Mouse (Mus musculus) CH12.LX (cell line): ENCODE data around the gene Matn4.

ENCODE experiments used
- CTCF ChIP-seq, 2 experiments: IDR thresholded peaks in 1 of 2; conservative IDR thresholded peaks in 1 of 2; 2 replicates each; pipeline ENCODE4 v1.5.1; 2011 to 2012; ENCODE audit warnings: low read depth in 2 of 2, low read length in 2 of 2, improper control_type of control experiment in 1 of 2, inconsistent platforms in 1 of 2, mild to moderate bottlenecking in 1 of 2, moderate library complexity in 1 of 2
- MXI1 ChIP-seq: IDR thresholded peaks from 2 replicates; pipeline ENCODE4 v1.6.1; 2011; ENCODE audit warnings: mild to moderate bottlenecking, low read depth, low read length, improper control_type of control experiment
- POLR2A ChIP-seq: IDR thresholded peaks from 2 replicates; pipeline ENCODE4 v1.6.1; 2011; ENCODE audit warnings: low read depth, mild to moderate bottlenecking, improper control_type of control experiment, low read length
- SIN3A ChIP-seq: IDR thresholded peaks from 2 replicates; pipeline ENCODE4 v1.6.1; 2012; ENCODE audit warnings: low read length, improper control_type of control experiment, inconsistent platforms
- USF1 ChIP-seq: IDR thresholded peaks from 2 replicates; pipeline ENCODE4 v1.6.1; 2014; ENCODE audit warnings: low read depth, mild to moderate bottlenecking, inconsistent platforms, low read length, improper control_type of control experiment
- ZNF384 ChIP-seq: IDR thresholded peaks from 2 replicates; pipeline ENCODE4 v1.6.1; 2012; ENCODE audit warnings: low read depth, low read length, improper control_type of control experiment, inconsistent platforms

GRCm38 (mm10) chr2:164371371-164371770 is 33.6 kb downstream of the Matn4 start:
- TF ChIP-seq SIN3A (no peak), CTCF (conservative IDR thresholded peaks at IDR 0.05 in 1 of 2, IDR thresholded peaks at IDR 0.05 in 1 of 2; ENCODE audit: low read depth in 2 of 2, low read length in 2 of 2) (no peak), USF1 (no peak), POLR2A (no peak), ZNF384 (no peak), MXI1 (no peak)
